Mouse (Mus musculus): Measurements from ENCODE around the gene Rnf10. TPM values are rescaled to one million over a fixed set of nuclear protein-coding genes. Genes with fewer than 3 reads are reported as not detected.

Gene Rnf10
- total RNA-seq, 1 experiment from 2014 or later = 55.9 TPM

DNA sequence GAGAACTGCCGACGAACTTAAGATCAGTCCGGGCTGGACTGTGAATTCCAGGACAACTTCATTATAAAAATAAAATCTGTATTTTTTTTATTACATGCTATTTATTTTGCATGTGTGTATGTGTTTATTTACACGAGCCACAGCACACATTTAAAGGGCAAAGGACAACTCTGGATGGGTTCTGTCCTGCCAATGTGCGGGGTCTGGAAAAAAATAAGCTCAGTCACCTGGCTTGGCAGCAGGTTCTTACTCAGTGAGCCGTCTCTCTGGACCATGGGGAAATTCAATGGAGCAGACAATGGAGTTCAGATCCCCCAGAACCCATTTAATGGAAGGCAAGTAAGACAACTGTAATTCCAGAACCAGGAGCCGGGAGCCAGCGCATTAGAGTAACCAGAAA, 11.6 kb downstream of the Rnf10 start:
- ATAC-seq (replicated peaks in 1 of 2; ENCODE audit: insufficient read depth in 1 of 2, low FRiP score in 2 of 2, low TSS enrichment in 1 of 2, low read depth in 1 of 2, poor library complexity in 2 of 2, severe bottlenecking in 2 of 2) = no peak

DNA sequence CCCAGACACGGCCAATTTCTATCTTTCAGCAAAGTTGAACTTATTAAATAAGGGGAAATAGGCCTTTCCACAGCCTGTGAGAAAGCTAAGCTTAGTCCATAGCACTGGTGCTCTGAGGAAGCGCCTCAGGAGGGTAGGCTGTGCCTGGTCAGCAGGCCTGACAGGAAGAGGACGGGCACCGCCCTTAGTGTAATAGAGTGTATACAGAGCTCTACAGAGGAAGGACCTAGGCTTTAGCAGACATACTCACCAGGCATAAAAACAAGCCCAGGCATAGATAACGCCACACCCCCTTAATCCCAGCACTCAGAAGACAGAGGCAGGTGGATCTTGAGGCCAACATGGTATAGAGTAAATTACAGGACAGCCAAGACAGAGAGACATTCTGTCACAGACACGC, 12.3 kb downstream of the Rnf10 start:
- no peak for ATAC-seq (replicated peaks in 1 of 2; ENCODE audit: insufficient read depth in 1 of 2, low FRiP score in 2 of 2, low TSS enrichment in 1 of 2, low read depth in 1 of 2, poor library complexity in 2 of 2, severe bottlenecking in 2 of 2)

DNA sequence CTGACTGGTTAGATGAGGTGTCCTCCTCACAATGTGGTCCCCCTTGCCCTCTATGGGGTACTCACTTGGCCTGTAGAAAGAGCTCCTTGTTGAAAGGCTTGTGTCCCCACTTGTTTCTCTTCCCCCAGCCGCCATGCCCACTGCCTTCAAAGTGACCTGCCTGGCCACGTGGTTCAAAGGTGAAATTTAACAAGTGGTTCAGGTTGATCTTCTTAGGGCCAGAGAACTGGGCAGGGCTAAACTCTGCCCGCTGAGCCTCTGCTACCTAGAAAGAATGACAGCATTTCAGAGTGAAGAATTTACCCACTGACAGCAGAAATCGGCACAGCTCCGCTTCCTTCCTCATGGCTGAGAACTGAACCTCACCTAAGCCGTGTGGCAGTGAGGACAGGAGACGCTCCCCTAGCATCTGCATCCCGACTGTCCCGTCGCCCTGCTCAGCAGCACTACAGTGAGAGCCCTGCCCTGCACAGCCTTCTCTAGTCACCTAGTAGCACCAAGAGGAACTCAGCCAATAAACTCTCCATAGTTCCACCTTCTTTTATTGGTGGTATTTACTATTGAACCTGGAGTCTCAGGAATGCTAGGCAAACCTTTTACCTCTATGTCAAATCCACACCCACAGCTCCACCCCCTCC, 15.7 kb downstream of the Rnf10 start:
- ATAC-seq (replicated peaks in 1 of 2; ENCODE audit: insufficient read depth in 1 of 2, low FRiP score in 2 of 2, low TSS enrichment in 1 of 2, low read depth in 1 of 2, poor library complexity in 2 of 2, severe bottlenecking in 2 of 2) = no peak

DNA sequence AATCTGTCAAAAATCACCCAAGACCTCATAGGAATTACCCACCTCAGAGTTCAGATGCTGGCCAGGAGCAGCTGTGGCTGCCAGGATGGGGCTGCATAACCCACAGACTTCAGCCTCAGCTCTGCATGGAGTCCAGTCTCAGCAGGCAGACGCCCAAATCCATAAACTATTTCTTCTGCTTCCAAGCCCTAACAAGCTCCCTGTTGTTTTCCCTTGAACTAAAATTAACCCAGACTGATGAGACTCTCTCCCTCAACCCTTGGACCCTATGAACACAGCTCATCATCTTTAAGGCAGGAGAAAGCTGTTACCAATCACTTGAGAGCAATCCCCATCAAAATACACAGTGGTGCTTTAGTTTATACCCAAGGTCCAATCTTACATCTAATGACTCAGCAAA, 17.2 kb downstream of the Rnf10 start:
- no peak for ATAC-seq (replicated peaks in 1 of 2; ENCODE audit: insufficient read depth in 1 of 2, low FRiP score in 2 of 2, low TSS enrichment in 1 of 2, low read depth in 1 of 2, poor library complexity in 2 of 2, severe bottlenecking in 2 of 2)

DNA sequence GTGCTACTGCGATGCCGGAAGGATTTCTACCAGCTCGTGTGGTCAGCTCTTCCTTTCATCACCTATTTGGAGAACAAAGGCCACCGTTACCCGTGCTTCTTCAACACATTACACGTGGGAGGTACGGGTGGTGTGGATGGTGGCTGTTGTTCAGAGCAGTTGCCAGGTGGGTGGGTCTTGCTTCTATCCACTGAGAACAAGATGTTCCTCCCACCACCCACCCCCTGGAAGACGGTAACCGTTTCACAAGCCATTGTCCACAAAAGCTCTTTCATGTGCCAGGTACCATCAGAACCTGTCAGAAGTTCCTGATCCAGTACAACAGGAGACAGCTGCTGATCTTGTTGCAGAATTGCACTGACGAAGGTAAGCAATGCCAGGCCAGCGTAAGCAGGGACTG, 32.5 kb downstream of the Rnf10 start:
- no peak for ATAC-seq (replicated peaks in 1 of 2; ENCODE audit: insufficient read depth in 1 of 2, low FRiP score in 2 of 2, low TSS enrichment in 1 of 2, low read depth in 1 of 2, poor library complexity in 2 of 2, severe bottlenecking in 2 of 2)

DNA sequence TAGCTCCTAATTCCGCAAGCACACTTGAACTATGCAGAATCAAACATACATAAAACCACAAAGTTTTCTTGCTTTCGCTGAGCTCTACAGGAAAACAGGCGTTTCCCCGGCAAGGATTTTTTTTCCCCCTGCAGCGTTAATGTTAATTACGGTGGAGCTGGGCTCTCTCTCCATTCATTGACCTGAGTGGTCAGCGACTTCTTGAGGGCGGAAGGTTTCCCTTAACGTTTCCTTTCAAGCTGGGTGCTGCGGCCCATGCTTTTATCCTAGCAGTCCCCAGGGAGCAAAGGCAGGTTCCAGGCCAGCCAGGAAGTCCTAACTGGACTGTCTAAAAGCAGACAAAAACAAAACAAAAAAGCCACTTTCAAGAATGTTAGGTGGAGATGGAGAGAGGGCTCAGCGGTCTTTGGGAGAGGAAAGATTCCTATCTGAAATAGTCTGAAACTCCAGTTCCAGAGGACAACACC, 33.9 kb downstream of the Rnf10 start:
- ATAC-seq (replicated peaks in 1 of 2; ENCODE audit: insufficient read depth in 1 of 2, low FRiP score in 2 of 2, low TSS enrichment in 1 of 2, low read depth in 1 of 2, poor library complexity in 2 of 2, severe bottlenecking in 2 of 2) = no peak

DNA sequence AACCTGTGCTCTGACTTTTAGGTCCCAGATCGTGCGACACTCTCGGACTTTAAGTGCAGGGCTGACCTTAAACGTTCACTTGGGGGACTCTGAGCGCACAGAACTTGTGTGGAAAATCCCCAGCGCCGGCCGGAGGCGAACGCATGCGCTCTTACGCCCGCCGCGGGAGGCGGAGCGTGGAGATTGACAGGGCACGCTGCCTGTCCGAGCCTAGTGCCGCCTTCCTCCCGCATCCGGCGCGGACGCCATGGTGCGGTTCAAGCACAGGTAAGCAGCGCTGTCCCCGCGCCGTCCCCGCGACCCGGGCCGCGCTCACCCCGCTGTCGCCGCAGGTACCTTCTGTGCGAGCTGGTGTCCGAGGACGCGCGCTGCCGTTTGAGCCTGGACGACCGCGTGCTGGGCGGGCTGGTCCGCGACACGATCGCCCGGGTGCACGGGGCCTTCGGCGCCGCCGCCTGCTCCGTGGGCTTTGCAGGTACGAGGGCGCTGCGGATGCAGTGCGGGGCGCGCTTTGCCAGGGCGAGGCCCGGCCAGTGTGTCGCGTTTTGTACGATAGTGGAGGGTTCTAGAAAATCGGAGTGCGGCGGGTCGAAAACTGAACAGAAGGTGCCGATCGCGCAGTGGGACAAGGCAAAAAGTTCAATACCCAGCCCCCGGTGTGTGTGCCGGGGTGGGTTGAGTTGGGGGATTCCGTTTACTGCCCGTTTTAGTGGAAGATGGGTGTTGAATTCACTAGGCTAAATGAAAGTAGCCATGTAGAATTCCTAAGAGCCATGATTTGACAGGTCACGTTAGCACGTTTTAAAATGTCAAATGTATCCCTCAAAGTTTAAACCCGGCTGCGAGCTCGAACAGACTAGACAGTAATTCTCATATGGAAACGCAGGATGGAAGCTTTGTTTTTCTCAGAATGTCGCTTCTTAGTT, 34.6 kb downstream of the Rnf10 start:
- ATAC-seq (replicated peaks in 1 of 2; ENCODE audit: insufficient read depth in 1 of 2, low FRiP score in 2 of 2, low TSS enrichment in 1 of 2, low read depth in 1 of 2, poor library complexity in 2 of 2, severe bottlenecking in 2 of 2) = peak; percentile 80 to 86

DNA sequence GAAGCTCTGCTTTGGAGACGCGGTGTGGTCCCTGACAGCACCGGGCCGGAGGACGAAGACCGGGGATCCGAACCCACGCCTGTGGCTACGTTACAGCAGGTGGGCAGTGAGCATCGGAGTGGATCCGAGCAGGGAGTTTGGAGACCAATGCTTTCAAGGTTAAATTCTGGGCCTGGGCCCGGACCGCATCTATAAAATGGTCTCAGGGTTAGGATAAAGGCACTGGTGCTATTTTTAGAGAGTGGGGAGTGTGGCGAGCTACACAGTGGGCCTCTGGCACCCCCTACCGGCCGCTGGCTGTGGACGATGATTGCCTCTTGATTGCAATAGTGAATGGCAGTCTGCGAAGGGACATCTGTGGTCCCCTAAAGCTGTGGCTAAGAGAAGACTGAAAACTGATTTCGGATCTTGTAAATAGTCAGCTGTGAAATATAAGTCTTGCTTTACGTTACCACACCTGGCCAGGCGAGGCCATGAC, 36.9 kb downstream of the Rnf10 start, which contains the start of gene Pop5:
Pop5 (plus strand) TSS at position 51 of the 478 bp plus-strand sequence.
- peak; percentile 68 to 79 for ATAC-seq (replicated peaks in 1 of 2; ENCODE audit: insufficient read depth in 1 of 2, low FRiP score in 2 of 2, low TSS enrichment in 1 of 2, low read depth in 1 of 2, poor library complexity in 2 of 2, severe bottlenecking in 2 of 2)

DNA sequence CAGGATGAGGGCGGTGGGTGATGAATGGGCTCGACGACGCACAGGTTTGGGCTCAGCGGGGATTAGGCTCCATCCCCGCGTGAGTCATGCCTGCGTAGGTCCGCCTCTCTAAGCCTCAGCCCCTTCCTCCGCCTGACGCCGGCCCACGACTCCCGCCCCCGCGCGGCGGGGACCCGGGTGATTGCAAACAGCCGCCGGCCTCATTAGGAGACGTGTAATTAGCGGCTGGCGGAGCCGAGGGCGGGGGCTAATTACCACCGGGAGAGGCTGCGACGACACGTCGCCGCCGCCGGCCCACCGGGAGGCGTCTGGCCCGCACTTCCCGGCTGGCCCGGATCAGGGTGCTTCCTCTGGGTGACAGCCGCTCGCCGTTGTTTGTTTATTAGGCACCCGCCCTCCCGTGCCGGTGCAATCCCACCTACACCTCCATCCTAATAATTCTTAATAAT, 37.4 kb downstream of the Rnf10 start:
- peak in 1 of 2 experiments; percentile 30; a peak in 2 of 4 replicates for ATAC-seq (replicated peaks in 1 of 2; ENCODE audit: insufficient read depth in 1 of 2, low FRiP score in 2 of 2, low TSS enrichment in 1 of 2, low read depth in 1 of 2, poor library complexity in 2 of 2, severe bottlenecking in 2 of 2)

DNA sequence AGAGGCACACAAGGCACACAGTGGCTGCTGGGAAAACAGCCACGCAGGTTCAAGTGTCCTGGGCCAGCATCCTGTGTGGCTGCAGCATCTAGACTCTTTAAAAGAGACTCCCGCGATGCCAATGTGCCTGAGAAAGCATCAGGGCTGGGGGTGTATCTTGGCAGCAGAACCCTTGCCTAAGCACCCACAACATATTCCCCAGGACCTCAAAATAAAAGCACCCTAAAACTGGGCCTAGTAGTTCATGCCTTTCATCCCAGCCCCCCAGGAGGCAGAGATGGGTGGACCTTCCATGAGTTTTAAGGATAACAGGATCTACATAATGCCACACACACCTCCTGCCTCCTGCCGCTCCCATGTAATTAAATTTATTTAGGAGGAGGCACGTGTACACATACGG, 38.2 kb downstream of the Rnf10 start:
- no peak for ATAC-seq (replicated peaks in 1 of 2; ENCODE audit: insufficient read depth in 1 of 2, low FRiP score in 2 of 2, low TSS enrichment in 1 of 2, low read depth in 1 of 2, poor library complexity in 2 of 2, severe bottlenecking in 2 of 2)

DNA sequence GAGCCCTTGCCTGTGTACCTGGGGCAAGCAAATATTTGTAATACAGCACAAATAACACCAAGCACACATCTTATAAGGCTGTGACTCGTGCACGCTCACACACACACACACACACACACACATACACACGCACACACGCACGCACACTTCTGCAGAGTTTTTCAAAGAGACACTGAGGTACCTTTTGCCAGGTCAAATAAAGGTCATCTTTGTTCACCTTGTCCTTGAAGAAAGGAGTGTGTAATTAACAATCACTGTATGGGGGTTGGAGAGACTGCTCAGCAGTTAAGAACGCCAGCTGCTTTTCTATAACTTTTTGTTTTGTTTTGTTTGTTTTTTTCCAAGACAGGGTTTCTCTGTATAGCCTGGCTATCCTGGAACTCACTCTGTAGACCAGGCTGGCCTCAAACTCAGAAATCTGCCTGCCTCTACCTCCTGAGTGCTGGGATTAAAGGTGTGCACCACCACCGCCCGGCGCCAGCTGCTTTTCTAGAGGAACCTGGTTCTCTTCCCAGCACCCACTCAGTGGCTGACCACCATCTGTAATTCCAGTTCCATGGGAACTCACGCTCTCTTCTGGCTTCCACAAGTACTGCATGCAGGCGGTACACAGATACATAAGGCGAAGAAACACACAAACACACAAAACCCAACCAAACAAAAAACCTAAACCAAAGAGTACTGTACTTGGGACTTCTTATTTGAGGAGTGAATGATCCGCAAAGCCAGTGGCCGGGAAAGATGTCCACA, 39.5 kb downstream of the Rnf10 start:
- ATAC-seq (replicated peaks in 1 of 2; ENCODE audit: insufficient read depth in 1 of 2, low FRiP score in 2 of 2, low TSS enrichment in 1 of 2, low read depth in 1 of 2, poor library complexity in 2 of 2, severe bottlenecking in 2 of 2) = no peak

DNA sequence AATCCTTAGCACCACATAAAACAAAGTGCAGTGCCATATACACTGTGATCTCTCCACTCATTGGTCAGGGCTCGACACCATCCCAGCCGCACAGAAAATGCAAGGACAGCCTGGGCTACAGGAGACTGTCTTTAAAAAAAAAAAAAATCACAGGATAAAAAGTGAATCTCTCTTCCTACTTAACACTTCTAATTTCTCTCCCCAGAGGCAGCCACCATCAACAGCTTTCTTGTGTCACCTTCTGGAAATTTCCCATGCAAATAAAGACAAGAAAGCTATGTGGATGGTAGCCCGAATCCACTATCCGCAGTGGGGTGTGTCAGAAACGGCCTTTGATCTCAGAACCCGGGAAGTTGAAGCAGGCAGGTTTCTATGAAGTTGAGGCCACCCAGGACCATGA, 40.2 kb downstream of the Rnf10 start:
- ATAC-seq (replicated peaks in 1 of 2; ENCODE audit: insufficient read depth in 1 of 2, low FRiP score in 2 of 2, low TSS enrichment in 1 of 2, low read depth in 1 of 2, poor library complexity in 2 of 2, severe bottlenecking in 2 of 2) = no peak

DNA sequence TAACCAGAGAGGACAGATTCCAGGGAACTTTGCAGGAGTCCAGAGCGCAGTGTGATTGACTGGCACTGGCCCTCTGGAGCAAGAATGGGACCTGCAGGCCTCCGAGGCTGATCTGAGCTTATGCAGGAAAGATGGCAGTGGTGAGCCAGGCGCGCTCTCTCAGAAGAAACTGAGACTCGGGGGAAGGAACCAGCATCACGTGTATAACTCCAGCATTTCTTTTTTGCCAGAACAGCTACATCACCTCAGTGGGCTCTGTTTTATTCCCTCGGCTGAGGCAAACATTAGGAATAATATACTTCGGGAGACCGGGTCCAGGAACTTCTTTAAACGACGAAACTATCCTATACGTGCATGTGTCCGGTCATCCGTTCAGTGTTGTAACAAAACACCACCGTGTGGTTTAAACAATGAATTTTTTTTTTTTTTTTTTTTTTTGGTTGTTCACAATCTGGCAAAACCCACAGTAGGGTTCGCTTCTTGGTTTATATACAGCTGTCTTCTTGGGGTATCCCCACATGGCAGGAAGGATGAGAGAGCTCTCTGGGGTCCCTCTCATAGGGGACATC, 41.1 kb downstream of the Rnf10 start:
- ATAC-seq (replicated peaks in 1 of 2; ENCODE audit: insufficient read depth in 1 of 2, low FRiP score in 2 of 2, low TSS enrichment in 1 of 2, low read depth in 1 of 2, poor library complexity in 2 of 2, severe bottlenecking in 2 of 2) = no peak

DNA sequence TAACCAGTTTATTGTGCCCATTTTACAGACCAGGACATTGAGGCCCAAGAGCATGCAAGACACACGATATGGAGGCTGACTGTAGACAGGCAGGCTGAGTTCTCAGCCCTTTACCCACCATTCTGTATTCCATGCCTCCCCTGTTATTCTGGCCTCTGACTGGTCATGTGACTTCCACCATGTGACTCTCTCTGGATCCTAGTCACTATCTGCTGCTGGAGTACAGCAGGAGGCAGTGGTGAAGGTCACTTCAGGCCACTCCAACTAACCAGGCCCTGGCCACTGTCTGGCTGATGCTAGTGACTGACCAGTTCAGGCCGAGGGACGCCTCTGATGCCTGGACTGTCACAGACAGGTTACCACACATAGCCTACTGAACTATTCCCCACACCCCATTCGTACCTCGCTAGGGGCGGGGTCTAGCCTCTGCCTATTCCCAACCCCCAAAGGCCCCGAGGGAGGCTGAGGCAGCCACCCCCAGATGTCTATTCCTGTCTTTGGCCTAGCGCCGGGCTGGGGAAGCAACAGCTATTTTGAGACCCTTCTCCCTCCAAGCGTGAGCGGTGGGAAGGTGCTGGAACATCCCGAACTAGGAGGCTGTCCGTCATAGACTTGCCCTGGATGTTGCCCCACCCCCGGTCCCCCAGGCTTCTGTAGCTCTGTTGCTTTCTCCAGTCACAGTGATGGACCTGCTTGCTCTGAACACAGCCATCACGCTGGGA, 41.7 kb downstream of the Rnf10 start:
- no peak for ATAC-seq (replicated peaks in 1 of 2; ENCODE audit: insufficient read depth in 1 of 2, low FRiP score in 2 of 2, low TSS enrichment in 1 of 2, low read depth in 1 of 2, poor library complexity in 2 of 2, severe bottlenecking in 2 of 2)

DNA sequence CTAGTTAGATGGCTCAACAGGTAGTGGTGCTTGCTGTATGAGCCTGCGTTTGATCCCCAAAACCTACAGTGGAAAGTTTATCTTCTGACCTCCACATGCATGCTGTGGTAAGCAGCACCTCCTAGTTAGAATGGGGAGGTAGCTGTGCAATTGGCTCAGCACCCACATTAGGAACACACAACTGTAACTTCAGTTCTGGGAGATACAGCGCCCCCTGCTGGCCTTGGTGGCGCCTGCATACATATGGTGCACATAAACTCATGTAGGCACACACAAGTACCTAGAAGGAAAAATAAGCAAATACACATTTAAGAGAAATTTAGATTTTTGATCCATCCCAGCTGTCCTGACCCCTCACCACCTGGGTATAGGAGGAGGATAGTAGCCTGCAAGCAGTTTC, 50.2 kb downstream of the Rnf10 start:
- no peak for ATAC-seq (replicated peaks in 1 of 2; ENCODE audit: insufficient read depth in 1 of 2, low FRiP score in 2 of 2, low TSS enrichment in 1 of 2, low read depth in 1 of 2, poor library complexity in 2 of 2, severe bottlenecking in 2 of 2)

DNA sequence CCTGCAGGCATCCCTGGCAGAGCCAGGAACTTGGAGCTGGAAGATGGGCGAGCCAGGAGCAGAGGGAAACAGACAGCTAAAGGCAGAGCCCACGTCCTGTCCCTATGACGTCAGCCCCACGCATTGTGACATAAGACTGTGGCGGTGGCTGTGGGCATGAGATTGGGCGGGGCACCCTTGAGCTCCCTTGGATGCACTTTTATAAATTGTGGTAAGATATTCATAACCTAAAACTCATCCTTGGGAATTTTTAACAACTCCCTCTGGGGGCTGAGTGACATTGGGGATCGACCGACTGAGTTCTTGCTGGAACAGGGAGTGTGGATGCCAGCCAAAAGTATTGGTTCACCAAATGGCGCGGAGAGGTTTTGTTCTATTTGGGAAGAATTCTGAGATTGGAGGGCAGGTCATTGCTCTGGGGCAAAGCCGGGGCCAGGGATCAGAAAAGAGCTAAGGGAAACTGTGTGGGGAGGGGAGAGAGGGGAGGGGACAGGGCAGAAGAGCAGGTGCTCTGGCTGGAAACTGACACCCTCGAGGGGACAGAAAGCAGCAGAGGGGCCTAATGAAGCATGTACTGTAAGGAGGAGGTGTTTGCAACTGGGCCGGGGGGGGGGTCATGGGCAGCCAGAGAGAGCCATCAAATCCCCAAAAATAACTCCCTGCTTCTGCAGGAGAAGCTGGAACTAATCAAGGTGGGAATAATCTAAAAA, 51.6 kb downstream of the Rnf10 start:
- ATAC-seq (replicated peaks in 1 of 2; ENCODE audit: insufficient read depth in 1 of 2, low FRiP score in 2 of 2, low TSS enrichment in 1 of 2, low read depth in 1 of 2, poor library complexity in 2 of 2, severe bottlenecking in 2 of 2) = no peak
